In the genomic region with DNA sequence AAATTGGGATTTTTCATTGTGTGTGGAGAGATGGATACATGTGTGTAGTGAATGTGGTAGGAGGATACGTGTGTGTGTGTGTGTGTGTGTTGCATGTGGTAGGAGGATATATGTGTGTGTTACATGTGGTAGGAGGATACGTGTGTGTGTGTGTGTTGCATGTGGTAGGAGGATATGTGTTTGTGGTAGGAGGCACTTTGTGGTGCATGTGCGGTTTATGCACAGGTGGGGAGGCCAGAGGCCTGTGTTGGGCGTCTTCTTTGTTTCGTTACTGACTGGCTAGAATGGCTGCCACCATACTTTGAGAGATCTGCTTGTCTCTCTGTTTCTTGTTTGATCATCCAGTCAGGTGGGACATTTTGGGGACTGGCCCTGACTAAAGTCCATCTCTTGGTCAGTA, we compare ENCODE assay signal across 12 mouse cellular contexts.
"Had no signal": no experiment of that assay in that cellular context is flagged by ENCODE, and none has a peak within 500 bp of the region (broad histone marks: within the 10 kb centered on the region; RNA-seq: fewer than 3 reads in every experiment).

No protein-coding gene starts in this region.

- H3K27me3 ChIP-seq: limb, embryonic 12.5 days; liver, embryonic 13.5 days; lung, embryonic 15.5 days; midbrain, embryonic 12.5 days; stomach, embryonic 15.5 days had no signal

- H3K27ac ChIP-seq: kidney, postnatal 0 days; limb, embryonic 12.5 days; liver, embryonic 13.5 days; lung, embryonic 15.5 days; midbrain, embryonic 12.5 days; stomach, embryonic 15.5 days had no signal

- H3K4me1 ChIP-seq: liver, embryonic 13.5 days had no signal

- H3K4me3 ChIP-seq: layer of hippocampus, adult 2 months; limb, embryonic 12.5 days; liver, embryonic 13.5 days; lung, embryonic 15.5 days; midbrain, embryonic 12.5 days; stomach, embryonic 15.5 days had no signal

- H3K36me3 ChIP-seq: limb, embryonic 12.5 days; liver, embryonic 13.5 days; lung, embryonic 15.5 days; midbrain, embryonic 12.5 days; stomach, embryonic 15.5 days had no signal

- DNase-seq: kidney, adult 8-10 months; kidney, postnatal 36 days; liver; liver, embryonic 13.5 days; liver, postnatal 0 days; right cerebral cortex, postnatal 14 days had no signal
